Mouse (Mus musculus): ENCODE measurements around the gene Trim2. TPM values are rescaled to one million over a fixed set of nuclear protein-coding genes. Genes with fewer than 3 reads are reported as not detected.

The Trim2 gene
- polyA plus RNA-seq (2012; fragmentation: generic; extraction: Trizol), result 2.4 TPM
- long read RNA-seq, experiment 1, full-length matches to known transcripts, result 3 of 7 reads
- long read RNA-seq, experiment 1, partial matches to known transcripts, result 2 of 7 reads
- long read RNA-seq, experiment 1, other reads (novel, unspliced or antisense), result 2 of 7 reads
- long read RNA-seq, experiment 2, full-length matches to known transcripts, result 46 of 70 reads
- long read RNA-seq, experiment 2, partial matches to known transcripts, result 6 of 70 reads
- long read RNA-seq, experiment 2, other reads (novel, unspliced or antisense), result 18 of 70 reads

GRCm38 (mm10) chr3:84306777-84307176, at the start of gene Trim2:
Trim2 (minus strand) TSS chr3:84306877.
- Histone ChIP-seq H3ac (ENCODE audit: control insufficient read depth, insufficient read length, low read depth) (no peak within 1 kb of the TSS), H3K79me3 (ENCODE audit: low read depth) (no peaks in the 10 kb centered on the region), H3K27me3 (ENCODE audit: control insufficient read depth, insufficient read depth, insufficient read length) (no peaks in the 10 kb centered on the region), H3K4me3 (ENCODE audit: insufficient read depth, poor library complexity, severe bottlenecking) (no peak within 1 kb of the TSS), H3K36me3 (ENCODE audit: control insufficient read depth, insufficient read depth) (no peaks in the 10 kb centered on the region), H3K79me2 (ENCODE audit: control insufficient read depth, insufficient read depth) (no peaks in the 10 kb centered on the region)
- no peak for TF ChIP-seq MAX (IDR thresholded peaks at IDR 0.05)
- TF ChIP-seq CTCF (IDR thresholded peaks at IDR 0.05; ENCODE audit: control insufficient read depth, insufficient read depth, insufficient read length), result no peak

- TF ChIP-seq CTCF (IDR thresholded peaks at IDR 0.05; ENCODE audit: control insufficient read depth, insufficient read depth, insufficient read length) (no peak), CEBPB (IDR thresholded peaks at IDR 0.05; ENCODE audit: low read depth) (no peak)
- no peaks in the 10 kb centered on the region for H3K79me3 ChIP-seq (ENCODE audit: low read depth)
- H3K79me2 ChIP-seq (ENCODE audit: control insufficient read depth, insufficient read depth), result no peaks in the 10 kb centered on the region
- no peak overlapping the region for H3K4me3 ChIP-seq (ENCODE audit: insufficient read depth, poor library complexity, severe bottlenecking)
- no peaks in the 10 kb centered on the region for H3K27me3 ChIP-seq (ENCODE audit: control insufficient read depth, insufficient read depth, insufficient read length)
- H3ac ChIP-seq (ENCODE audit: control insufficient read depth, insufficient read length, low read depth), result no peak overlapping the region
- H3K36me3 ChIP-seq (ENCODE audit: control insufficient read depth, insufficient read depth), result no peaks in the 10 kb centered on the region
These were observed 49.4 kb upstream of the Trim2 start for GRCm38 (mm10) chr3:84355930-84356689.

GRCm38 (mm10) chr3:84352353-84353034, 45.8 kb upstream of the Trim2 start:
- no peaks in the 10 kb centered on the region for H3K79me3 ChIP-seq (ENCODE audit: low read depth)
- no peak overlapping the region for H3K4me3 ChIP-seq (ENCODE audit: insufficient read depth, poor library complexity, severe bottlenecking)
- TF ChIP-seq CTCF (IDR thresholded peaks at IDR 0.05; ENCODE audit: control insufficient read depth, insufficient read depth, insufficient read length) (peak; percentile 54), MYOD1 (IDR thresholded peaks at IDR 0.05; ENCODE audit: control insufficient read depth, insufficient read length, low read depth) (no peak)
- H3ac ChIP-seq (ENCODE audit: control insufficient read depth, insufficient read length, low read depth), result no peak overlapping the region
- no peaks in the 10 kb centered on the region for H3K36me3 ChIP-seq (ENCODE audit: control insufficient read depth, insufficient read depth)
- no peaks in the 10 kb centered on the region for H3K27me3 ChIP-seq (ENCODE audit: control insufficient read depth, insufficient read depth, insufficient read length)
- H3K79me2 ChIP-seq (ENCODE audit: control insufficient read depth, insufficient read depth), result no peaks in the 10 kb centered on the region

- no peak for TF ChIP-seq CEBPB (IDR thresholded peaks at IDR 0.05; ENCODE audit: low read depth)
- TF ChIP-seq FOSL1 (IDR thresholded peaks at IDR 0.05; ENCODE audit: insufficient read depth, low read length, poor library complexity, severe bottlenecking), result no peak
- no peak for TF ChIP-seq MYOD1 (IDR thresholded peaks at IDR 0.05; ENCODE audit: control insufficient read depth, insufficient read length, low read depth)
- no peak for TF ChIP-seq CTCF (IDR thresholded peaks at IDR 0.05; ENCODE audit: control insufficient read depth, insufficient read depth, insufficient read length)
- no peak for TF ChIP-seq MAX (IDR thresholded peaks at IDR 0.05)
- TF ChIP-seq USF1 (IDR thresholded peaks at IDR 0.05; ENCODE audit: low read depth), result no peak
- TF ChIP-seq MYOG (IDR thresholded peaks at IDR 0.05; ENCODE audit: control insufficient read depth, extremely low read depth, insufficient read length), result no peak
- Histone ChIP-seq H3K79me2 (ENCODE audit: control insufficient read depth, insufficient read depth) (no peaks in the 10 kb centered on the region), H3K36me3 (ENCODE audit: control insufficient read depth, insufficient read depth) (no peaks in the 10 kb centered on the region), H3K27me3 (ENCODE audit: control insufficient read depth, insufficient read depth, insufficient read length) (no peaks in the 10 kb centered on the region), H3ac (ENCODE audit: control insufficient read depth, insufficient read length, low read depth) (no peak overlapping the region), H3K79me3 (ENCODE audit: low read depth) (no peaks in the 10 kb centered on the region), H3K4me3 (ENCODE audit: insufficient read depth, poor library complexity, severe bottlenecking) (no peak overlapping the region)
These were observed 43.6 kb upstream of the Trim2 start for GRCm38 (mm10) chr3:84350311-84350710.

- Histone ChIP-seq H3K79me3 (ENCODE audit: low read depth) (no peaks in the 10 kb centered on the region), H3ac (ENCODE audit: control insufficient read depth, insufficient read length, low read depth) (no peak overlapping the region), H3K36me3 (ENCODE audit: control insufficient read depth, insufficient read depth) (no peaks in the 10 kb centered on the region), H3K79me2 (ENCODE audit: control insufficient read depth, insufficient read depth) (no peaks in the 10 kb centered on the region), H3K27me3 (ENCODE audit: control insufficient read depth, insufficient read depth, insufficient read length) (no peaks in the 10 kb centered on the region), H3K4me3 (ENCODE audit: insufficient read depth, poor library complexity, severe bottlenecking) (no peak overlapping the region)
- TF ChIP-seq MYOG (IDR thresholded peaks at IDR 0.05; ENCODE audit: control insufficient read depth, extremely low read depth, insufficient read length), result no peak
These were observed 43.1 kb upstream of the Trim2 start for GRCm38 (mm10) chr3:84349771-84350170.

- Histone ChIP-seq H3K27me3 (ENCODE audit: control insufficient read depth, insufficient read depth, insufficient read length) (no peaks in the 10 kb centered on the region), H3K79me2 (ENCODE audit: control insufficient read depth, insufficient read depth) (no peaks in the 10 kb centered on the region), H3K36me3 (ENCODE audit: control insufficient read depth, insufficient read depth) (no peaks in the 10 kb centered on the region), H3K4me3 (ENCODE audit: insufficient read depth, poor library complexity, severe bottlenecking) (no peak overlapping the region), H3K79me3 (ENCODE audit: low read depth) (no peaks in the 10 kb centered on the region), H3ac (ENCODE audit: control insufficient read depth, insufficient read length, low read depth) (no peak overlapping the region)
- TF ChIP-seq CEBPB (IDR thresholded peaks at IDR 0.05; ENCODE audit: low read depth), result no peak
These were observed 40.7 kb upstream of the Trim2 start for GRCm38 (mm10) chr3:84347426-84347825.

Data from C2C12 (cell line).